Mouse (Mus musculus) brown adipose tissue, adult 24 weeks (tissue): ENCODE data around the gene Cd3d. TPM values are rescaled to one million over a fixed set of nuclear protein-coding genes. Genes with fewer than 3 reads are reported as not detected.

Source experiments
- H3K27ac ChIP-seq: fragments of 200-500 bp; replicated peaks from 2 replicates; pipeline ENCODE4 v1.5.1; 2012; ENCODE audit warnings: low read depth, mild to moderate bottlenecking, low read length
- H3K4me1 ChIP-seq: fragments of 200-500 bp; 2 replicates; pipeline ENCODE4 v1.6.1; 2012; ENCODE audit warnings: low read length, mixed read lengths; ENCODE audit not compliant: control insufficient read depth, insufficient read depth, insufficient read length
- H3K4me3 ChIP-seq: fragments of 200-500 bp; 2 replicates; pipeline ENCODE4 v1.5.1; 2012; ENCODE audit warnings: low read depth, mild to moderate bottlenecking, low read length, moderate library complexity; ENCODE audit not compliant: insufficient read depth
- polyA plus RNA-seq: library from polyadenylated mRNA; stranded (reverse); fragments of >200 nt; gene quantifications from 2 replicates; pipeline ENCODE4 v1.2.4, GENCODE M21; 2012; ENCODE audit not compliant: missing spikeins, insufficient read depth, insufficient read length

Cd3d gene
- polyA plus RNA-seq, 1 experiment = not detected

- H3K4me3 ChIP-seq = no peak within 1 kb of the TSS
- H3K4me1 ChIP-seq = no peaks in the 10 kb centered on the region
- no peak within 1 kb of the TSS for H3K27ac ChIP-seq
Measured at GRCm38 (mm10) chr9:45009180-45010078, 27.8 kb downstream of the Cd3d start, which contains the start of gene Cd3e. Gene Cd3e, minus strand, starts transcription at chr9:45009627.

- Histone ChIP-seq H3K27ac (no peak overlapping the region), H3K4me1 (no peaks in the 10 kb centered on the region), H3K4me3 (no peak overlapping the region)
Measured at GRCm38 (mm10) chr9:45010461-45010860, 28.9 kb downstream of the Cd3d start.

GRCm38 (mm10) chr9:45011291-45011690, 29.7 kb downstream of the Cd3d start:
- Histone ChIP-seq H3K4me1 (no peaks in the 10 kb centered on the region), H3K27ac (no peak overlapping the region), H3K4me3 (no peak overlapping the region)

GRCm38 (mm10) chr9:45014879-45015278, 33.3 kb downstream of the Cd3d start:
- no peak overlapping the region for H3K4me3 ChIP-seq

GRCm38 (mm10) chr9:45015841-45016240, 34.3 kb downstream of the Cd3d start:
- no peak overlapping the region for H3K27ac ChIP-seq
- no peak overlapping the region for H3K4me3 ChIP-seq
- no peaks in the 10 kb centered on the region for H3K4me1 ChIP-seq

More at GRCm38 (mm10) chr9:45014879-45015278, 33.3 kb downstream of the Cd3d start:
- Histone ChIP-seq H3K27ac (no peak overlapping the region), H3K4me1 (no peaks in the 10 kb centered on the region)

- H3K27ac ChIP-seq = no peak overlapping the region
- no peak overlapping the region for H3K4me3 ChIP-seq
- H3K4me1 ChIP-seq = no peaks in the 10 kb centered on the region
Measured at GRCm38 (mm10) chr9:45018031-45018430, 36.4 kb downstream of the Cd3d start.

GRCm38 (mm10) chr9:45022800-45023199, 41.2 kb downstream of the Cd3d start:
- Histone ChIP-seq H3K4me3 (no peak overlapping the region), H3K4me1 (no peaks in the 10 kb centered on the region), H3K27ac (no peak overlapping the region)

GRCm38 (mm10) chr9:45023638-45024037, 42.1 kb downstream of the Cd3d start:
- no peaks in the 10 kb centered on the region for H3K4me1 ChIP-seq
- no peak overlapping the region for H3K27ac ChIP-seq
- no peak overlapping the region for H3K4me3 ChIP-seq

- Histone ChIP-seq H3K27ac (no peak overlapping the region), H3K4me3 (no peak overlapping the region), H3K4me1 (no peaks in the 10 kb centered on the region)
Measured at GRCm38 (mm10) chr9:45024187-45024586, 42.6 kb downstream of the Cd3d start.

- Histone ChIP-seq H3K4me3 (no peak overlapping the region), H3K27ac (no peak overlapping the region), H3K4me1 (no peaks in the 10 kb centered on the region)
Measured at GRCm38 (mm10) chr9:45027376-45027775, 45.8 kb downstream of the Cd3d start.

GRCm38 (mm10) chr9:45030341-45030740, 48.8 kb downstream of the Cd3d start:
- H3K27ac ChIP-seq = no peak overlapping the region
- H3K4me1 ChIP-seq = no peaks in the 10 kb centered on the region
- H3K4me3 ChIP-seq = no peak overlapping the region

GRCm38 (mm10) chr9:45032261-45032660, 50.7 kb downstream of the Cd3d start:
- Histone ChIP-seq H3K27ac (no peak overlapping the region), H3K4me3 (no peak overlapping the region), H3K4me1 (no peaks in the 10 kb centered on the region)

- Histone ChIP-seq H3K27ac (no peak overlapping the region), H3K4me1 (no peaks in the 10 kb centered on the region), H3K4me3 (no peak overlapping the region)
Measured at GRCm38 (mm10) chr9:45034526-45034925, 52.9 kb downstream of the Cd3d start.
